Mouse (Mus musculus) left cerebral cortex, postnatal 10 days (tissue): ENCODE measurements around the gene Otud4. TPM values are rescaled to one million over a fixed set of nuclear protein-coding genes. Genes with fewer than 3 reads are reported as not detected.

Experiments used
- DNase-seq, 2 experiments: peaks; one replicate each; pipeline ENCODE4 v3.0.0; 2021 to 2022; ENCODE audit warnings: low spot score in 2 of 2, mixed read lengths in 1 of 2; ENCODE audit errors: extremely low spot score in 1 of 2
- intact Hi-C: fragments of 180-260 bp; cut with DNase I; formaldehyde crosslinking; loops from one replicate; pipeline ENCODE4 v1.15.1; 2025
- total RNA-seq, 2 experiments: library from RNA; stranded (reverse); gene quantifications; 2 replicates each; pipeline ENCODE4 v1.2.3; 2021

Gene Otud4
- total RNA-seq, 2 experiments from 2014 or later = 44.9 to 45.8 TPM

DNA sequence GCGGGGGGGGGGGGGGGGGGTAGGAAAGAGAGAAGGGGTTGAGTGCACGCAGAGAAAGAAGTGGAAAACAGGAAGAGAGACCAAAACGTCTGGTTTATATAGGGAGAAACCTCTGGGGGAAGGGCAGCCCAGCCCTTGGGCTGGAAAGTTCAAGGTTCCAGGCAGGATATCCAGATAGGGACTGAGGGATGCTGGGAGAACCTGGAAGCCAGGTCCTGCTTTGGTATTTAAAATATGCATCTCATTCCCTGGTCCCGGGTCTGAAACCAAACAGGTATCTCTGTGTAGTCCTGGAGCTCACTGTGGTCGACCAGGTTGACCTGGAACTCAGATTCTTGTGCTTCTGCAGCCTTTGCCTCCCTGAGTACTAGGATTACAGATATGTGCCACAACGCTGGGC is 73.3 kb downstream of the Otud4 start:
- no peak for DNase-seq
- intact Hi-C loops = no loop called here

DNA sequence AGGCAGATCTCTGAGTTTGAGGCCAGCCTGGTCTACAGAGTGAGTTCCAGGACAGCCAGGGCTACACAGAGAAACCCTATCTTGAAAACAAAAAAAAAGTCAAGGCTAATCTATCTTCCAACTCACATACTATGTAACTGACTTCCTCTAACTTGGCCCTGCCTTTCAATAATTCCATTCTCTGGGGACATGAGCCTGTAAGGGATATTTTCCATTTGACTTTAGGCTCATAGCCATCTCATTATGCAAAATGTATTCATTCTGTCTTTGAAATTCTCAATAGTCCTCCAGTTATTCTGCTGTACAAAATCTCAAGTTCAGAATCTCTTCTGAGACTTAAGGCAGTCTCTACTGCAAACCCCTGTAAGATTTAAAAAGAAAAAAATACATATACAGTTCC is 82.1 kb downstream of the Otud4 start:
- no peak for DNase-seq
- intact Hi-C loops = no loop called here

DNA sequence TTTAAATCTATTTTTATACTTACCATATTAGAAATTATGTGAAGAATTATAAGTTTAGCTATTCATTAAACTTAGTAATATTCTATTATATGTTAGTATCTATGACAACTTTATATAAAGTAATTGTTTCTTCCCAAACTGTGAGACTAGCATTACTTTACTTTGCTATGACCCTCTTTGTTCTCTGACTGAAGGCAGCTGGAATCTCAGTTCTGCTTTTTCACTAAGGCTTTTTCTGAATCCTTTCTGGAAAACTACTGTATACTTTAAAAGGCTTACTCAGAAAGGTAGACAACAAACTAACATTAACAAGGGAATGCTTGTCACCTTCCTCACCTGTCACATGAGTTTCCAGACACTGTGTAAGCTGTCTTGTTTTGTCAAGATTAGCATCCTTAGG is 83.9 kb downstream of the Otud4 start:
- no peak for DNase-seq

DNA sequence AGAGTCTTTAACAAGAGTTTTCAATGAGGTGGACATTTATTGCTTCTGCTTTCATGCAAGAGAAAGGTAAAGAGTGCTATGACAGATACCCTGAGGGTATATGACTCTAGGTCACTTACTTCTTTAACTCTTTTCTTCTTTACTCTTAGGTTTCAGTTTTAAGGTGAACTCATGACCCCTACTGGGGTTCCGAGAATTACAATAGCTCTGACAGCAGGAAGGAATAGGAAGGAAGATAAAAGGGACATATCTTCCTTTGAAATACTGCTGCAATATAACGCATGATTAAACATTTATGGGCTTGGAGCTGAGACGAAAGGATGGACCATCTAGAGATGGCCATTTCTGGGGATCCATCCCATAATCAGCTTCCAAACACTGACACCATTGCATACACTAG is 85.2 kb downstream of the Otud4 start:
- intact Hi-C loops = no loop called here
- no peak for DNase-seq

More for the DNA sequence above, 83.9 kb downstream of the Otud4 start:
- intact Hi-C loops = no loop called here

Other genes starting within 250 kb of the Otud4 start
- gene Smad1, start 240.1 kb upstream of the Otud4 start, total RNA-seq = 10 to 100 TPM; 37.5 TPM
- gene Abce1, start 72.1 kb downstream of the Otud4 start, total RNA-seq = 10 to 100 TPM; 82.0 to 83.0 TPM
- gene Anapc10, start 72.2 kb downstream of the Otud4 start, total RNA-seq = 10 to 100 TPM; 10.1 to 11.8 TPM